Mouse (Mus musculus) kidney, postnatal 0 days (tissue): Measurements from ENCODE around the gene Hist2h2ac. TPM values are rescaled to one million over a fixed set of nuclear protein-coding genes. Genes with fewer than 3 reads are reported as not detected.
"Not testable (repeated sequence)": the region's sequence is repeated elsewhere in the genome, so short reads cannot be mapped to it uniquely, and the experiment has no call there.

ENCODE experiments used
- ATAC-seq: fragments of 200-750 bp; cut with Nextera tagmentation; replicated peaks from 2 replicates; pipeline ENCODE4 v1.8.0; 2017; ENCODE audit warnings: low read depth, moderate number of reproducible peaks, moderate TSS enrichment, moderate library complexity; ENCODE audit not compliant: low FRiP score
- DNase-seq: peaks from one replicate; pipeline ENCODE4 v3.0.0-alpha.2; 2016; ENCODE audit warnings: low spot score
- H3K27ac ChIP-seq: fragments of 300-500 bp; sonication (generic); 2 replicates; pipeline ENCODE4 v1.5.1; 2014; ENCODE audit warnings: mild to moderate bottlenecking
- H3K27me3 ChIP-seq: fragments of 300-500 bp; sonication (generic); 2 replicates; pipeline ENCODE4 v1.6.1; 2014; ENCODE audit warnings: low read length, mixed read lengths; ENCODE audit not compliant: insufficient read depth
- H3K36me3 ChIP-seq: fragments of 300-500 bp; sonication (generic); 2 replicates; pipeline ENCODE4 v1.6.1; 2014; ENCODE audit warnings: low read length, mixed read lengths; ENCODE audit not compliant: insufficient read depth
- H3K4me1 ChIP-seq: fragments of 300-500 bp; sonication (generic); replicated peaks from 2 replicates; pipeline ENCODE4 v1.6.1; 2014; ENCODE audit warnings: antibody characterized with exemption, low read length, mixed read lengths; ENCODE audit not compliant: insufficient read depth
- H3K4me2 ChIP-seq: fragments of 300-500 bp; sonication (generic); 2 replicates; pipeline ENCODE4 v1.6.1; 2014; ENCODE audit warnings: mild to moderate bottlenecking, low read length, moderate library complexity, mixed read lengths
- H3K4me3 ChIP-seq: fragments of 300-500 bp; sonication (generic); replicated peaks from 2 replicates; pipeline ENCODE4 v1.5.1; 2014; ENCODE audit warnings: low read depth, low read length
- H3K9ac ChIP-seq: fragments of 300-500 bp; sonication (generic); 2 replicates; pipeline ENCODE4 v1.6.1; 2014; ENCODE audit warnings: low read depth, low read length
- H3K9me3 ChIP-seq: fragments of 300-500 bp; sonication (generic); replicated peaks from 2 replicates; pipeline ENCODE4 v1.6.1; 2016; ENCODE audit warnings: low read length, inconsistent platforms, mixed read lengths
- CTCF ChIP-seq: IDR thresholded peaks from 2 replicates; pipeline ENCODE4 v1.5.1; 2016; ENCODE audit warnings: antibody characterized with exemption, low read depth, mild to moderate bottlenecking, moderate library complexity
- WGBS: fragments of 180-500 bp; shearing (Covaris S2); extraction: QIAGEN DNeasy Blood & Tissue Kit; methylation state at CpG from one replicate; pipeline ENCODE4 v1.1.7; 2014; 5-methylcytosine and 5-hydroxymethylcytosine counted together
- polyA plus RNA-seq: library from polyadenylated mRNA; unstranded; fragments of >200 nt; fragmentation: Nextera tagmentation; extraction: Ambion mirVana; gene quantifications from 2 replicates; pipeline ENCODE4 v1.2.1, GENCODE M21; 2015

Hist2h2ac gene
- polyA plus RNA-seq, 1 experiment from 2014 or later, result 7.5 TPM

DNA sequence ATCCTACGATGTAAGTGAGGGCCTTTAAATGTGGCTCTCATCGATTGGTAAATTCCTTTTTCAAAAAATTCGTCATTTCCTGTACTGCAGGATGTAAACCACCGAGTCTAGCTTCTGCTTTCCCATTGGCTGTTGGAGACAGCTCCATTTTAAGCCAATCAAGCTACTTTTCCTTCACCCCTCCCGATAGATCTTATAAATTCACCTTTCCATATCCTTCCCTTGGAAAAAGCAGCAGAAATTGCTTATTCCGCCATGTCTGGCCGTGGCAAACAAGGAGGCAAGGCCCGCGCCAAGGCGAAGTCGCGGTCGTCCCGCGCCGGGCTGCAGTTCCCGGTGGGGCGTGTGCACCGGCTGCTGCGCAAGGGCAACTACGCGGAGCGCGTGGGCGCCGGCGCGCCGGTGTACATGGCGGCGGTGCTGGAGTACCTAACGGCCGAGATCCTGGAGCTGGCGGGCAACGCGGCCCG, 984 bp downstream of the Hist2h2ac start, which contains the start of the genes Bola1 and Hist2h2ab:
Gene Bola1, minus strand, starts transcription at position 49 of the 470 bp plus-strand sequence.
Gene Hist2h2ab, plus strand, starts transcription at position 205 of the 470 bp plus-strand sequence.
- Histone ChIP-seq H3K27ac (peak within 1 kb of the TSS; percentile 99), H3K27me3 (no peaks in the 10 kb centered on the region), H3K4me3 (peak within 1 kb of the TSS; percentile 69), H3K9ac (peak within 1 kb of the TSS; percentile 82), H3K4me1 (peaks cover 25% of the 10 kb centered on the region), H3K9me3 (no peaks in the 10 kb centered on the region), H3K4me2 (peak within 1 kb of the TSS; percentile 60), H3K36me3 (no peaks in the 10 kb centered on the region)
- ATAC-seq (peak; percentile 72), DNase-seq (peak; percentile 98)
- WGBS, result under 1% methylated on average over 36 of the region's 37 CpGs
- no peak for TF ChIP-seq CTCF

GRCm38 (mm10) chr3:96219191-96219641, 1.5 kb downstream of the Hist2h2ac start:
- H3K27me3 ChIP-seq, result no peaks in the 10 kb centered on the region
- H3K4me3 ChIP-seq, result peak overlapping the region; percentile 69
- H3K27ac ChIP-seq, result peak overlapping the region; percentile 99
- peak overlapping the region; percentile 60 for H3K4me2 ChIP-seq
- H3K36me3 ChIP-seq, result no peaks in the 10 kb centered on the region
- peaks cover 23% of the 10 kb centered on the region for H3K4me1 ChIP-seq
- peak; percentile 9 for ATAC-seq
- DNase-seq, result no peak
- H3K9ac ChIP-seq, result peak overlapping the region; percentile 82
- no peaks in the 10 kb centered on the region for H3K9me3 ChIP-seq
- TF ChIP-seq CTCF, result no peak
- WGBS, result under 1% methylated on average over 12 of the region's 12 CpGs

GRCm38 (mm10) chr3:96209242-96209641, 11.4 kb downstream of the Hist2h2ac start:
- Histone ChIP-seq H3K9me3 (no peaks in the 10 kb centered on the region), H3K4me3 (no peak overlapping the region), H3K4me1 (no peaks in the 10 kb centered on the region), H3K4me2 (no peak overlapping the region), H3K27ac (no peak overlapping the region), H3K36me3 (no peaks in the 10 kb centered on the region), H3K27me3 (no peaks in the 10 kb centered on the region), H3K9ac (0 out of 2 replicates have a peak overlapping the region, but pooled peaks have one; percentile 4)
- peak; percentile 50 for TF ChIP-seq CTCF
- ATAC-seq (no peak), DNase-seq (peak; percentile 46)
- 35% methylated on average over 15 of the region's 15 CpGs for WGBS

GRCm38 (mm10) chr3:96207819-96208218, 12.9 kb downstream of the Hist2h2ac start:
- TF ChIP-seq CTCF, result peak; percentile 51
- 70% methylated on average over 3 of the region's 3 CpGs for WGBS
- Histone ChIP-seq H3K27ac (no peak overlapping the region), H3K27me3 (no peaks in the 10 kb centered on the region), H3K4me1 (no peaks in the 10 kb centered on the region), H3K36me3 (no peaks in the 10 kb centered on the region), H3K9me3 (no peaks in the 10 kb centered on the region), H3K4me3 (no peak overlapping the region), H3K9ac (no peak overlapping the region), H3K4me2 (no peak overlapping the region)
- DNase-seq (peak; percentile 50), ATAC-seq (no peak)

- Histone ChIP-seq H3K9me3 (no peaks in the 10 kb centered on the region), H3K4me3 (no peak overlapping the region), H3K36me3 (no peaks in the 10 kb centered on the region), H3K4me1 (peaks cover 12% of the 10 kb centered on the region), H3K27me3 (no peaks in the 10 kb centered on the region), H3K9ac (no peak overlapping the region), H3K27ac (no peak overlapping the region), H3K4me2 (no peak overlapping the region)
- no peak for TF ChIP-seq CTCF
- DNase-seq, result no peak
- ATAC-seq, result no peak
- 56% methylated on average over 2 of the region's 2 CpGs for WGBS
These were observed 20.9 kb downstream of the Hist2h2ac start for GRCm38 (mm10) chr3:96199731-96200130.

DNA sequence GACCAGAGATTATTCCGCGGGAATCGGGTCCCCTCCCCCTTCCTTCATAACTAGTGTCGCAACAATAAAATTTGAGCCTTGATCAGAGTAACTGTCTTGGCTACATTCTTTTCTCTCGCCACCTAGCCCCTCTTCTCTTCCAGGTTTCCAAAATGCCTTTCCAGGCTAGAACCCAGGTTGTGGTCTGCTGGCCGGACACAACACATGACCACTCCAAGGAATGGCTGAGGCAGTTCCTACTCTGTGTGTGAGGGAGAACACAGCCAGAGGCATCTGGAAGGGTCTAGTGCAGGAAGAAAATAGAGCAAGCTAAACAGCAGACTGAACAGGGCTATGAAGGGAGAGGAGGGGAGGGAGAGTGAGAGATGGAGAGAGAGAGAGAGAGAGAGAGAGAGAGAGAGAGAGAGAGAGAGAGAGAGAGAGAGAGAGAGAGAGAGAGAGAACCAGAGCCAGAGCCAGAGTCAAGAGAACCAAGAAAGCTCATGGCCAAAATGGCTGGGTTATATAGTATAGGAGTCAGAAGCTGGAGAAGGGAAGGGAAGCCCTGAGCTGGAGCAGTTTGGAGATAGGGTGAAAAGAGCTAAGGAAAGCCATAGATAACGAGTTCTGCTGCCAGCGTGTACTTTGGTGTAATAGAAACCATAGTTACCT, 22.0 kb downstream of the Hist2h2ac start:
- H3K36me3 ChIP-seq, H3K27me3 ChIP-seq, DNase-seq, H3K27ac ChIP-seq, H3K9me3 ChIP-seq, H3K9ac ChIP-seq, H3K4me2 ChIP-seq, ATAC-seq, H3K4me3 ChIP-seq: not testable (repeated sequence)
- 32% methylated on average over 6 of the region's 8 CpGs for WGBS
- H3K4me1 ChIP-seq, result peaks cover 12% of the 10 kb centered on the region
